Mouse (Mus musculus) adrenal gland, adult 2 months (tissue): ENCODE results near the gene Itpr1. TPM values are rescaled to one million over a fixed set of nuclear protein-coding genes. Genes with fewer than 3 reads are reported as not detected.

ENCODE experiments used
- DNase-seq: peaks from one replicate; pipeline ENCODE4 v3.0.0; 2021
- polyA plus RNA-seq: library from polyadenylated mRNA; depleted of rRNA; stranded (reverse); fragments of >200 nt; gene quantifications from 2 replicates; pipeline ENCODE4 v1.2.3, GENCODE M21; 2012
- total RNA-seq, 2 experiments: library from RNA; stranded (reverse); gene quantifications; 2 replicates each; pipeline ENCODE4 v1.2.3; 2021

Itpr1 gene
- total and polyA plus RNA-seq, 3 experiments = 23.0 to 176 (median 120) TPM

- DNase-seq = no peak
Observed at GRCm38 (mm10) chr6:108390624-108391324, 177.9 kb downstream of the Itpr1 start.

- DNase-seq = no peak
Observed at GRCm38 (mm10) chr6:108393131-108393530, 180.2 kb downstream of the Itpr1 start.

GRCm38 (mm10) chr6:108397956-108398355 is 185.1 kb downstream of the Itpr1 start:
- no peak for DNase-seq

DNA sequence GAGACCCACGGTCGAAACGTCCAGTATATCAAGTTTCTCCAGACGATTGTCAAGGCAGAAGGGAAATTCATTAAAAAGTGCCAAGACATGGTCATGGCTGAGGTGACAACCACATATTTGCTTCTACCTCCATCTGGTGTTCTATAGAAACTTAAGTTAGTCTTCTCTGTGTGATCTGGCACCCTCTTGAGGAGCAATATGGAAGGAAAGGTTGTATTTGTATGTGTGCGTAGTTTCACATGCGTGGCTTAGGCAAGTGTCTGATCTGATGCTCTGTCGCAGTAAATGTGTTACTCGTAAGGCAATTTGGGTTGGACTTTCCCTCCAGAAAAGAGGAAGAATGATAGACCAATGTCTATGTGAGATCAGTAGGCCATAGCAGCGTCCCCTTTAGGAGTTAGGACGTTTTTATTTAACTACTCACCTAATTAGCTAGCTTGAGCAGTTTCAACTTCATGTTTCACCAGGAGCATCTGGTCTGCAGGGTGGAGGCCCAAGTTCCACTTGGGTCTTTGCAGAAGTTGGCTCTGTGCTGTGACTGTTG is 188.6 kb downstream of the Itpr1 start:
- no peak for DNase-seq

DNA sequence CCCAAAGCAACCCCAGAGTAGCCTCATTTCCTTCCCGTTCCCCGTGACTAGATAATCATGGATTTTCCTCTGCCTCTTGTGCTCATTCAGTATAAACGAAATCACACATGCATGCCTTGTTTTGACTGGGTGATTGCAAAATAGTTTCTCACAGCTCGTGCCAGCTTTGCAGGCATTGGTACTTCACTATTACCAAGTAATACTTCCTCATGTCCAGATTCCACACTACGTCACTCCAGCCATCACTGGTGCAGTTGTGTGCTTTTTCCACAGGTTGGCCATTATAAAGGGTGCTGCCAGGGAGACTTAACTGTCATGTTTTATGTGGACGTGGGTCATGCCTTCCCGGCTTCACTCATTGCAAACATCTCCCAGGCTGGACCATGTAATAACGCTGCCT is 191.8 kb downstream of the Itpr1 start:
- no peak for DNase-seq

DNA sequence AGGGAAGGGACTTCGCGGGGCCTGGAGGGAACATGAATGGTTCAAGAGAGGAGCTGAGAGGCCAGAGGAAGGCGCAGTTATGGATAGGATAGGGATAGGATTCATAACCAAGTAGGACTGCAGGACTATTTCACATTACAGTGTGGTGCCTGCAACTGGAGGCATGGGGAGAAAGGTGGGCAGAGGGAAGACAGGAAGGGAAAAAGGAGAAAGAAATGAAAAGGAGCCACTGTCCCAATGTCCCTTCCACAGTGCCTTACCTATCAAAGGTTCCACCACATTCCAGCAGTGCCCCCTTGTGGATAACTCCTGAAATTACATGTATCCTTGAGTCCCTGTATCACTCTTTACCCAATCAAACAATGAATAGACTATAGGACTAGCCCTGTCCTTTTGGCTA is 195.2 kb downstream of the Itpr1 start:
- DNase-seq = peak; percentile 50

DNA sequence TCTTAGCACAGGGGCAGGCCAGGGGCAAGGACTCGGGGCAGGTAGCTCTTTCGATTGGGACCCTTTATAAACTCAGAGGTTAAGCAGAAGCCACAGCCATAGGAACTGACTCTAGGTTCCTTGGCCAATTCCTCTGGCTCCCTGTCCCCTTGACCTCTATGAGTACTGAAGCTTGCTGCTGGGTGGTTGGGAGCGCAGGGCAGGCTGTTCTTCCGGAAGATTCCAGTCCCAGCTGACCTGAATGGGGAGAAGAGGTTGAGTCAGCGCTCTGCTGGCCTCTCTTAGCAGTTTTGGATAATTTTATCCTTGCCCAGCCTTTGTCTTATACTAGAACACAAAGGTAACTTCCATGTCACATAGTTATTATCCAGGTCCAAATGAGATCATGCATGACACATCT is 195.8 kb downstream of the Itpr1 start:
- peak; percentile 53 for DNase-seq

- DNase-seq = peak; percentile 66
Observed at GRCm38 (mm10) chr6:108410771-108411170, 197.9 kb downstream of the Itpr1 start.

- DNase-seq = no peak
Observed at GRCm38 (mm10) chr6:108411201-108411600, 198.3 kb downstream of the Itpr1 start.

GRCm38 (mm10) chr6:108413006-108413405 is 200.1 kb downstream of the Itpr1 start:
- DNase-seq = peak; percentile 73

- peak; percentile 36 for DNase-seq
Observed at GRCm38 (mm10) chr6:108413593-108413992, 200.7 kb downstream of the Itpr1 start.

GRCm38 (mm10) chr6:108415847-108416246 is 203.0 kb downstream of the Itpr1 start:
- no peak for DNase-seq

- DNase-seq = peak; percentile 66
Observed at GRCm38 (mm10) chr6:108417508-108417907, 204.6 kb downstream of the Itpr1 start.

DNA sequence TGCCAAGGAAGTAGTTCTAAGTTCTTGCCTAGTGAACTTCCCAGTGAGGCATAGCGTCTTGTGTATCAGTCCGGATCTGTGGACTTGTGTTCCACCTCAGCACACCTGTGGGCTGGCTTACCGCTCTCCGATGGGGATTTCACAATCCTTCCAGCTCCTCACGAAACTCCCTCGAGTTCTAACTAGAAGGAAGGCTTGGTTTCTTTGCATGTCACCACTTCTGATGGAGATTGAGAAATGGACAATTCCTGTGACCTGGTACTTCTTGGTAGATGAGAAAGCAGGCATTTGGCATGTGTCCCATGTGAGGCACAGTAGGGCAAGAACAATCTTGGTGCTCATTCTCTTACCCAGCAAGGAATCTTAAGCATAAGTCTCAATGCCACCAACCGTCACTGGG is 205.3 kb downstream of the Itpr1 start:
- no peak for DNase-seq

GRCm38 (mm10) chr6:108424749-108425584 is 212.1 kb downstream of the Itpr1 start:
- no peak for DNase-seq

- peak; percentile 93 for DNase-seq
Observed at GRCm38 (mm10) chr6:108426789-108427188, 213.9 kb downstream of the Itpr1 start.

DNA sequence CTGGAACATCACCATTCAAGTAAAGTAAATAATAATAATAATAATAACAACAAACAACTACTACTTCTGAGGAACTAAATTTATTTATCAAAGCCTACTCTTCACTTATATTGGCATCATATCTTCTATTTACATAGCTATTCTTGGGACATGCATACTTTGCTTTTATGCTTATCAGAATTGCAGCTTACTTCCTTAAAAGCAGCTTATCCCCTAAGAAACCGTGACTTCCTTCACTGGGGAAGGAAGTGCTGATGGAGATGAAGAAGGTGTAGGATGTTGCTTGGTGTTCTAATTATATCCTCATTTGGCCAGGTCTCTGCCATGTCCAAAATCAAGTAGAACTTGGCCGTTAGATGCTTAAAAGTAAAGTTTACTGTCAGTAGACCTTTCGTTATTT is 215.5 kb downstream of the Itpr1 start:
- no peak for DNase-seq

GRCm38 (mm10) chr6:108429950-108430349 is 217.1 kb downstream of the Itpr1 start:
- peak; percentile 82 for DNase-seq

- DNase-seq = peak; percentile 67
Observed at GRCm38 (mm10) chr6:108431193-108431592, 218.3 kb downstream of the Itpr1 start.

- DNase-seq = no peak
Observed at GRCm38 (mm10) chr6:108432836-108433235, 219.9 kb downstream of the Itpr1 start.

GRCm38 (mm10) chr6:108434816-108435215 is 221.9 kb downstream of the Itpr1 start:
- DNase-seq = no peak

- DNase-seq = peak; percentile 2
Observed at GRCm38 (mm10) chr6:108435467-108435866, 222.6 kb downstream of the Itpr1 start.

DNA sequence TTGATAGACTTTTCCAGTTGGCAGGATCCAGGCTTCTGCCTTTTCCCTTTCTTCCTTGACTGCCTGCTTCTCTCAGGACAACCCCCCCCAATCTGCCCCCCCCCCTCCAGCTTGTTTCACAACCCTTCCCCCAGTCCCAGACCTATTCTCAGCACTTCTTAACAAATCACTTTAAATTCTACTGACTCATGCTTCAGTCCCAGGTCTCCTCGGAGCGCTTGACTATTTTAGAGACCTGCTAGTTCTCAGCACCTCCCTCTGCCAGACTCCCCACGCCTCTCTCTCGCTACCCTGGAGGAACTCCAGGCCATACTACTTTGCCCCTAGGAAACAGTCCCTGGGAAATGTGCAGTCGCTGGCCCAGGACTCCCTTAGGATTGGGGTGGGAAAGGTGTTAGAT is 223.7 kb downstream of the Itpr1 start:
- peak; percentile 57 for DNase-seq
